Mouse (Mus musculus): ENCODE results near the gene Eif4g3. TPM values are rescaled to one million over a fixed set of nuclear protein-coding genes. Genes with fewer than 3 reads are reported as not detected.

Gene Eif4g3
- polyA plus RNA-seq, 1 experiment from 2014 or later = 43.9 TPM

DNA sequence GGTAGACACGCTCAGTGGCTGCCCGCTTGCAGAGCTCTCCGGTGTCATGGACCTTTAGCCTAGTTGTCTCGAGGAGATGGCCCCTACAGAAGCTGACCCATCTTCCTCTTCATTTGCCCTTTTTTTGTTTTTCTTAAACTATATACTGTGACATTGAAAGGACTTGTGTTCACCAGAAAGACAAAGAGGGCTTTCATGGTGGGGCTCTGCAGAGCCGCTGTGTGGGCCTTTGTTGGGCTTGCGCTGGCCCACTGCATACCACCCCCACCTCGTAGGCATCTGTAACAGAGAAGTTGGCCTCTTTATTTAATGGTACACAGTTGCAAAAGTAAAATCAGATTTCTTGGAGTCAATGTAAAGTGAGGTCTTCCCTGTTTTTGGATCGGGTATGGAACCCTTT, 44.3 kb downstream of the Eif4g3 start:
- Histone ChIP-seq H3K9ac (no peak overlapping the region; the same call in 1 of the 2 replicates), H3K4me2 (no peak overlapping the region; the same call in 1 of the 2 replicates), H3K36me3 (ENCODE audit: poor library complexity, severe bottlenecking) (peaks cover 25% of the 10 kb centered on the region), H3K27ac (peak overlapping the region; percentile 2; the same call in 1 of the 2 replicates), H3K27me3 (no peaks in the 10 kb centered on the region), H3K4me1 (peaks cover 21% of the 10 kb centered on the region), H3K9me3 (replicated peaks) (no peaks in the 10 kb centered on the region), H3K4me3 (no peak overlapping the region)
- 40% methylated on average over 8 of the region's 8 CpGs for WGBS
- ATAC-seq = no peak

DNA sequence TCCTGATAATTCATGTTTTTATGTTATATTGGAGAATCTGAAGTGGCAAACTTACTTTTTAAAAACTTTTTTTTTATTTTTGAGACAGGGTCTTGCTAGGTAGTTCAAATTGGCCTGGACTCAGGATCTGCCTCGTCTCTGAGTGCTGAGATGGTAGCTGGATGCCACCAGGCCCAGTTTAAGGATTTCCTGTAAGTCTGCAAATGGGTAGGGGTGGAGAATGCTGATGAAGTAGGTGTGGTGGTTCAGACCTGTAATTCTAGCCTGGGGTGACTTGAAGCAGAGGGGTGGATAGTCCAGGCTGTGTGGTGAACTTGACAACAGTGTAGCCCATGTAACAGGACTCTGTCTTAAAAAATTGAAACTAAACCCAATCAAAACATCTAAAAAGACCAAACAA, 45.1 kb downstream of the Eif4g3 start:
- no peak overlapping the region for H3K9ac ChIP-seq
- H3K36me3 ChIP-seq (ENCODE audit: poor library complexity, severe bottlenecking) = peaks cover 19% of the 10 kb centered on the region; the same call in 1 of the 2 replicates
- no peak for ATAC-seq
- no peaks in the 10 kb centered on the region for H3K27me3 ChIP-seq
- H3K4me3 ChIP-seq = no peak overlapping the region
- H3K27ac ChIP-seq = no peak overlapping the region
- 97% methylated on average over 1 of the region's 1 CpGs for WGBS
- H3K4me2 ChIP-seq = no peak overlapping the region
- H3K4me1 ChIP-seq = peaks cover 23% of the 10 kb centered on the region
- no peaks in the 10 kb centered on the region for H3K9me3 ChIP-seq (replicated peaks)

DNA sequence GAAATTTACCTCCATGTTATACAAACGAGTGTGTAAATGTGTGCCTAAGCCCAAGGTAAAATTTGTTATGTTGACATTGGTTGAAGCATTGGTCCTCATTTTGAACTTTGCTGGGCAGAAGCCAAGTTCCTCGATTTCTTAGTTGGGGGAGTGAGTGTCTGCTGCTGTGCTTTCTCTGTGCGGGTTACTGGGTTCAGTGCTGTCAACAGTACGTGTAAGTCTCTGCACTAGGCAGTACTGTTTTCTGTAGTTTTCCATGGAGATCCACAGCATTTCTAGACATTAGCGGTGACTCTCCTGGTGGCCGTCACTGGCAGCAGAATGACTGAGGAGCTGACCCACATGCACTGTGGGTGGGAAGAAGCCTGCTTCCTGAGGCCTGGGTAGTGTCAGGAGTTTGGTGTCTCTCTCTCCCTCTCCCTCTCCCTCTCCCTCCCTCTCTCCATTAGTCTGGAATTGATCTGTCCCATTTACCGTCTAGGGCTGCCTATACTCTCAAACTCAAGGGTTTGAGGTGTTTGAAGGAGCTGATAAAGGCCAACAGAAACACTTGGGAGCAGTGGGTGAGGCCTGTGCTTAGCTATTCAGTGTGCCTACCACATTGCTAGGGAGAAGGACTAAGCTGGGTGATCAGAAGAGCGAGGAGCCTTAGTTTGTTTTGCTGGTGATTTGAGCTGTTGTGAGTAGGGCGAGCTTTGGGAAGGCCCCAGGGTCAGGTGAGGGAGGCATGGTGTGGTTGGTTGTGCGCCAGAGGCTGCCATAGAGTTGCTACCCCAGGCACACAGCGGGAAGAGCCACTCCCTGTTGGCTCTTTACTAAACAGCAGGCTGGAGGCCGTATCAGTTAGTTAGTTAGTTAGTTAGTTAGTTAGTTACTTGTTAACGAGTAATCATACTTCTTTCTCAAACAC, 45.8 kb downstream of the Eif4g3 start:
- H3K27me3 ChIP-seq = no peaks in the 10 kb centered on the region
- peaks cover 18% of the 10 kb centered on the region; the same call in 1 of the 2 replicates for H3K36me3 ChIP-seq (ENCODE audit: poor library complexity, severe bottlenecking)
- no peak overlapping the region for H3K4me3 ChIP-seq
- peaks cover 23% of the 10 kb centered on the region for H3K4me1 ChIP-seq
- no peak for ATAC-seq
- H3K4me2 ChIP-seq = no peak overlapping the region
- no peak overlapping the region for H3K27ac ChIP-seq
- H3K9ac ChIP-seq = 0 out of 2 replicates have a peak overlapping the region, but pooled peaks have one; percentile 8
- 82% methylated on average over 13 of the region's 13 CpGs for WGBS
- H3K9me3 ChIP-seq (replicated peaks) = no peaks in the 10 kb centered on the region

DNA sequence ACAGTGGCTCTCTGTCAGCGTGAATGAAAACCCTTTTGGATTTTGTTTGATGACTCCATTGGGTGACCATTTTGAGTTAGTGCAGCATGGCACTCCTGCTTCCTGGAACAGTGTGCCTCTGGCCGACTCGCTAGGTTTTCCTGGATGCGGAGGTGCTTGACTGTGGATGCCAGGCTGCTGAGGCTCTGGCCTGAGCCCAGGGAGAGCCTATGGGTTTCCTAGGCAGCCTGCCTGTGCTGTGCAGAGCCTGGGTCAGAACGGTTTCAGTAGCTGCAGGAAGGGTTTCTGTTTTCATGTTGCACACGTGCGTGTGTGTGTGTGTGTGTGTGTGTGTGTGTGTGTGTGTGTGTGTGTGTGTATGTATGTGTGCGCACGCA, 46.4 kb downstream of the Eif4g3 start:
- Histone ChIP-seq H3K9me3 (replicated peaks) (no peaks in the 10 kb centered on the region), H3K27me3 (no peaks in the 10 kb centered on the region), H3K36me3 (ENCODE audit: poor library complexity, severe bottlenecking) (peaks cover 18% of the 10 kb centered on the region; the same call in 1 of the 2 replicates), H3K9ac (no peak overlapping the region), H3K4me3 (no peak overlapping the region), H3K4me1 (peaks cover 23% of the 10 kb centered on the region), H3K27ac (no peak overlapping the region), H3K4me2 (no peak overlapping the region)
- 85% methylated on average over 9 of the region's 9 CpGs for WGBS
- no peak for ATAC-seq

DNA sequence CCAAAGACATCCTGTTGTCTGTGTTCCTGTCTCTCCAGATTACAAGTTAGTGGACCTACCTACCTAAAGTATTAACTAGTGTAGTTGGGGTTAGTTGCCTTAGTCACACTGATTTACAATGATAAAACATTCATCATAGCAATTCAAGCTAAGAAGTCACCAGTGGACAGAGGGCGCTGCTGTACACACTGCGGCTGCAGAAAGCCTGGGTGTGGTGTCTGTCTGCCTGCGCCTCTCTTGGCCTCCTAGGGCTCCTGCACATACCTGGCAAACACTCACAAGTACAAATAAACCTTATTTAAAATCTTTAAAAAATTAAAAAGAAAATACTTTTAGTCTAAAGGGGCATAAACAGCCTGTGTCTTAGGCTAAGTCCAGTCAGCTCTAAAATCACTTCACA, 47.8 kb downstream of the Eif4g3 start:
- no peak overlapping the region for H3K9ac ChIP-seq
- H3K36me3 ChIP-seq (ENCODE audit: poor library complexity, severe bottlenecking) = peaks cover 23% of the 10 kb centered on the region
- H3K4me3 ChIP-seq = no peak overlapping the region
- 93% methylated on average over 3 of the region's 3 CpGs for WGBS
- no peak overlapping the region for H3K27ac ChIP-seq
- ATAC-seq = no peak
- H3K4me2 ChIP-seq = no peak overlapping the region
- no peaks in the 10 kb centered on the region for H3K27me3 ChIP-seq
- peaks cover 23% of the 10 kb centered on the region for H3K4me1 ChIP-seq
- H3K9me3 ChIP-seq (replicated peaks) = no peaks in the 10 kb centered on the region

DNA sequence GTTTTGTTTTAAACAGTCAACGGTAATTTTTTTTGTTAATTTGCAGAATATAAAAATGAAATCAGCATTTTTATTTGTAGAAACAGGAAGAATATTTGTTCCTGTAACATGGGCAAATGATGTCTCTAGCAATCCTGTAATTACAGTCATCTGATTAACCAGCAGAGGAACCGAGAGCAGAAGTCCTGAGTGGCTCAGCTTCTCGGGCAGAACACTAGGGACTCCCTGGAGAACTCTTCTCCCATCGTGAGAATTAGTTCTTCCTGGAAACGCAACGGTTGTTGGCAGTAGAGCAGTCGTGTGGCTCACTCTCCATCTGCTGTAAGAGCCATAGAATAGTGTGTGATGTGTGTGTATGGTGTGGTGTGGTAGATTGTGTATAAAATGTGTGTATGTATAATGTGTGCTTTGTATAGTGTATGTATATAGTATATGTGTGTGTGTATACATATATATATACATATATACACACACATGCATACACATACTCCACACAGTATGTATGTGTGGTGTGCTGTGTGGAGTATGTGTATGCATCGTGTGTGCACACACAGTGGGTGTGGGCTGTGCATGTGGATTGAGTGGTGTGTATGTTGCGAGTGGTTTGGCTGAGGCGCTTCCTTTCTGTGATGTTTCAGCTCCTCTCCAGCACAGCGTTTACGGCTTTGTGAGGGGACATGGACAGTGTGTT, 48.9 kb downstream of the Eif4g3 start:
- Histone ChIP-seq H3K4me1 (peaks cover 20% of the 10 kb centered on the region), H3K36me3 (ENCODE audit: poor library complexity, severe bottlenecking) (peaks cover 34% of the 10 kb centered on the region), H3K27ac (no peak overlapping the region; the same call in 1 of the 2 replicates), H3K27me3 (no peaks in the 10 kb centered on the region), H3K4me3 (no peak overlapping the region), H3K9me3 (replicated peaks) (no peaks in the 10 kb centered on the region), H3K9ac (no peak overlapping the region), H3K4me2 (no peak overlapping the region)
- 75% methylated on average over 12 of the region's 12 CpGs for WGBS
- 0 out of 2 replicates have a peak, but pooled peaks have one; percentile 13 for ATAC-seq

DNA sequence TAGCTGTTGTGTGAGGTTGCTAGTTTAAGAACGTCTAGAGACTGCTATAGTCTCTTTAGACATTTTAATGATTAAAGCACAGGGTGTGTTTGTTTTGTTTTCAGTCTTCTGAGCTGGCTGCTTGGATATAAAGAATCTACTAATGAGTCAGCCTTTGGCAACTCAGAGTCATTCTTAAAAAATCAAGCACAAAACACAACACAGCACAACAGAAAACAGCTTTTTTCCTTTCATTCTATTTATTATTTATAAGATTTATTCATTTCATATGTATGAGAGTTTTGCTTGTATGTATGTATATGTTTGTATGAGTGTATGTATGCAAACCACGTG, 49.4 kb downstream of the Eif4g3 start:
- no peak overlapping the region for H3K4me3 ChIP-seq
- WGBS = 48% methylated on average over 2 of the region's 2 CpGs
- ATAC-seq = no peak
- H3K27me3 ChIP-seq = no peaks in the 10 kb centered on the region
- no peak overlapping the region for H3K4me2 ChIP-seq
- no peaks in the 10 kb centered on the region for H3K9me3 ChIP-seq (replicated peaks)
- peaks cover 37% of the 10 kb centered on the region for H3K36me3 ChIP-seq (ENCODE audit: poor library complexity, severe bottlenecking)
- no peak overlapping the region; the same call in 1 of the 2 replicates for H3K27ac ChIP-seq
- H3K4me1 ChIP-seq = peaks cover 14% of the 10 kb centered on the region
- H3K9ac ChIP-seq = no peak overlapping the region

DNA sequence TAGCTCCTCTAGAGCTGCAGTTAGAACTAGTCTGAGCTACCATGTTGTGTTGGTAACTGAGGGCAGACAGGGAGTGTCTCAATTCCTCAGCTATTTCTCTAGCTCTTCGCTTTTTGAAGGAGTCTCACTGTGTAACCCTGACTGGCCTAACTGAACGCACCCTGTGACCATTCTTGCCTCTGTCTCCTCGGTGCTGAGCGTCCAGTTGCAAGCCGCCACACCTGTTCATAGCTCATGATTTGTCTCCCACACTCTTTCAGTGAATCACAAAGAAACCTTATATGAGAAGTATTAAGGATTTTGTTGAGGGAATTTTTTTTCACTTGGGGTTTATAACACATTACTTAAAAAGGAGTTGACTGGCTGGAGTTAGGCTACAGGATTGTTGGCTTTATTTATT, 49.8 kb downstream of the Eif4g3 start:
- H3K4me3 ChIP-seq = no peak overlapping the region
- H3K4me1 ChIP-seq = peaks cover 11% of the 10 kb centered on the region
- ATAC-seq = no peak
- no peak overlapping the region for H3K4me2 ChIP-seq
- WGBS = 88% methylated on average over 5 of the region's 5 CpGs
- no peak overlapping the region for H3K9ac ChIP-seq
- H3K9me3 ChIP-seq (replicated peaks) = no peaks in the 10 kb centered on the region
- H3K36me3 ChIP-seq (ENCODE audit: poor library complexity, severe bottlenecking) = peaks cover 41% of the 10 kb centered on the region
- no peaks in the 10 kb centered on the region for H3K27me3 ChIP-seq
- H3K27ac ChIP-seq = no peak overlapping the region

DNA sequence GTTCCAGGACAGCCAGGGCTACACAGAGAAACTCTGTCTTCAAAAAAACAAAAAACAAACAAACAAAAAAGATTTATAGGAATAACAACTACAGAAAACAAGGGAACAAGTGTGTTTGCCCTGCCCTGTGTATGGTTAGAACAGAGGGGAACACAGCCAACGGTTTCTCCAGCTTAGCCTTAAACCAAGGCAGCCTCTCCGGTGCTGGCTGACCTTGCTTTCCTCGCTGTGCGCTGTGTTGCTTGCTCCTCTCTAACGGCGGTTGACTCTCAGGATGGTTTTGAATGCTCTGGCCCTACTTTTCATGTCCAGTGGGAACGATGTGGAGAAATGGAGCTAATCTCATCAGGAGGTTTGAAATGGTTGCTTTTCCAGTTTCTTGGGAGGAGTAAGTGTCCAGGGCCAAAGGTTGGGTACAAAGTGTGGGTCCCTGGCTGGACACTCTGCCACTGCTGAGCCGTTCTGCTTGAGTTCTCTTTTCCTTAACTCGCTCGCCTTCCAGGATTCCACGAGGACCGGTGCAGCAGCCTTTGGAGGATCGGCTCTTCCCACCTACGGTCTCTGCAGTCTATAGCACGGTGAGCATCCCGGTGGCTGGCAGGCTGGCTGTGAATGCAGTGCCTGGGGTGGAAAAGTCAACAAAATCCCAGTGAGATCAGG, 52.1 kb downstream of the Eif4g3 start:
- Histone ChIP-seq H3K27ac (no peak overlapping the region), H3K9me3 (replicated peaks) (no peaks in the 10 kb centered on the region), H3K4me2 (no peak overlapping the region), H3K4me1 (peaks cover 17% of the 10 kb centered on the region), H3K9ac (no peak overlapping the region), H3K36me3 (ENCODE audit: poor library complexity, severe bottlenecking) (peaks cover 42% of the 10 kb centered on the region), H3K27me3 (no peaks in the 10 kb centered on the region), H3K4me3 (no peak overlapping the region)
- no peak for ATAC-seq
- WGBS = 99% methylated on average over 16 of the region's 16 CpGs

DNA sequence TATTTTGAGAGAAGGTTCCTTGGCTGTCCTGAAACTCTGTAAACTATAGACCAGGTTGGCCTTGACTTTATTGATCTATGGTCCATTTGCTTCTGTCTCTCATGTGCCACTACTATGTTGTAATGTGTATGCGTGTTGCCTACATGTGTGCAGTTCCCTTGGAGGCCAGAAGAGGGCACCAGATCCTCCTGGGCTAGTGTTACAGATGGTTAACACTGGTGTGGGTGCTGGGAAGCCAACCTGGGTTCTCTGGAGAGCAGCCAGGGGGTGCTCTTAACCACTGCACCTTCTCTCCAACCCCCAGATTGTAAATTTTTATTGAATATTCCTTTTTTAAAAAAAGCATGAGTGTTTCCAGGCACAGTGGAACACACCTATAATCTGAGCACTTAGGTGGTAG, 53.0 kb downstream of the Eif4g3 start:
- 97% methylated on average over 1 of the region's 1 CpGs for WGBS
- Histone ChIP-seq H3K36me3 (ENCODE audit: poor library complexity, severe bottlenecking) (peaks cover 46% of the 10 kb centered on the region), H3K27me3 (no peaks in the 10 kb centered on the region), H3K4me2 (no peak overlapping the region), H3K27ac (no peak overlapping the region), H3K4me1 (peaks cover 17% of the 10 kb centered on the region), H3K9ac (no peak overlapping the region), H3K4me3 (no peak overlapping the region), H3K9me3 (replicated peaks) (no peaks in the 10 kb centered on the region)
- ATAC-seq = no peak

DNA sequence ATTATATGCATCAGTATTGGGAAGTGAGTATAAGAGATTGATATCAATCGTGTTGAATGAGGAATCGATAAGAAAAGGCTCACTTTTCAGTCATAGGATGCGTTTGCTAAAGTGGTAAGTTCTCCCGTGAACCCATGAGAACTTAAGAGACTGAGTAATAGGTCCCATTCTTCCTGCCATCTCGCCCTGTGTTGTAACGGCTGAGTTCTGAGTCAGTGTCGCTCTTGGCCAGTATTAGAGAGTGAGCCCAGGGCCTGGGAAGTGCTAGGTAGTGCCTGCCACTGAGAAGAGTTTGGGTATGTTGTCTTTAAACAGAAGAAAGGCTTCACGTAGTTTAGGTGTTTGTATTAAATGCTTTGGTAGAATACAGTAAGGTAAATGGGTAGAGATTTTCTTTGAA, 53.5 kb downstream of the Eif4g3 start:
- no peaks in the 10 kb centered on the region for H3K27me3 ChIP-seq
- 97% methylated on average over 8 of the region's 8 CpGs for WGBS
- H3K27ac ChIP-seq = no peak overlapping the region
- H3K36me3 ChIP-seq (ENCODE audit: poor library complexity, severe bottlenecking) = peaks cover 46% of the 10 kb centered on the region
- no peak overlapping the region for H3K4me2 ChIP-seq
- H3K4me3 ChIP-seq = no peak overlapping the region
- ATAC-seq = no peak
- H3K4me1 ChIP-seq = peaks cover 17% of the 10 kb centered on the region
- H3K9ac ChIP-seq = no peak overlapping the region
- no peaks in the 10 kb centered on the region for H3K9me3 ChIP-seq (replicated peaks)

DNA sequence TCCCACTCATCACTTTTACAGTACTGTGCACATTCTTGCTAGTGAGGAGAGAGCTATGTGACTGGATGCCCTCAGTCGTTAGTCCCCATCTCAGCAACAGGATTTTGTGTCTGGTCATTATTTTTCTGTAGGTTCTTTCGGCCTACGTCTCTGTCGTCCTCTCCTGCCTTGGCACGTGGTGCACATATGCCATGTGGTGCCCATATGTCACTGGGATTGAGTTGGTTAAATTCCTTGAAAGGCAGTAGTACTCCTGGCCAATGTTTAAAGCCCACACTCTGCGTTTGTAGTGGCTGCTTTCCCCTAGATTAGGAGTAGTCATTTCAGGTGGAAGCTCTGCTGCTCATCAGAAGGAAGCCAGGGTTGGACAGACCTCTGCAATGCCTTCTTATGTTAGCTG, 56.7 kb downstream of the Eif4g3 start:
- 68% methylated on average over 6 of the region's 6 CpGs for WGBS
- no peak for ATAC-seq
- Histone ChIP-seq H3K9me3 (replicated peaks) (no peaks in the 10 kb centered on the region), H3K27me3 (no peaks in the 10 kb centered on the region), H3K4me3 (no peak overlapping the region), H3K9ac (no peak overlapping the region), H3K4me2 (no peak overlapping the region), H3K4me1 (peaks cover 8% of the 10 kb centered on the region; the same call in 1 of the 2 replicates), H3K36me3 (ENCODE audit: poor library complexity, severe bottlenecking) (peaks cover 69% of the 10 kb centered on the region), H3K27ac (no peak overlapping the region)

Measured in forebrain, embryonic 13.5 days (tissue).